Mouse (Mus musculus): ENCODE measurements around the gene Ccnk. TPM values are rescaled to one million over a fixed set of nuclear protein-coding genes. Genes with fewer than 3 reads are reported as not detected.

Gene Ccnk
- total RNA-seq, 2 experiments from 2014 or later = 28.8 to 30.5 TPM

DNA sequence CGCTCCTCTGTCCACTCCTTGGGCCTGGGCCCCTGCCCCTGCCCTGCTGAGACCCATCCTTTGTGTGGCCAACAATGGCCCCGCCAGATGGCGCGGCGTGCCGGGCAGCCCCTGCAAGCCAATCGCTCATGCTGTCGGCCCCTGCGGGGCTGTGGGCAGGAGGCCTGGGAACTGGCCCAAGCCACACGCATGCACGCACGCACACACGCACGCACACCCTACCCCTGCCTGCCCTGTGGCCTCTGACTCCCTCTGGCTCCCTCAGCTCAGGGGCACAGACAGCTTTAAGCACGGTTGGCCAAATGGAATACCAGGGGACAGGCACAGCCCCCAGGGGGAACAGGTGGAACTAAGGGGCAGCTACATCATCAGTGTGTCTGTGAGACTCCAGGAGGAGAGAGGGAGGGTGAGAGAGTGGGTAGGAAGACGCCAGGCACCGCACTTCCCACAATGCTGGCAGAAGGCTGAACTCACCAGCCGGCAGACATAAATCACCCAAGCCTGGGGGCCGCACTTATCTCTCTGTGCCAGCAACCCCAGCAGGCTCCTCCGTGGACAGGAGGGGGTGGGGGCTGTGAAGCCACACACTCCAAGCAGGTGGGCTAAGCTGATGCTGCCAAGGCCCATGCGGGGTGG lies 61.7 kb downstream of the Ccnk start:
- DNase-seq = no peak
- intact Hi-C loops (cut with DNase I) = no loop called here

DNA sequence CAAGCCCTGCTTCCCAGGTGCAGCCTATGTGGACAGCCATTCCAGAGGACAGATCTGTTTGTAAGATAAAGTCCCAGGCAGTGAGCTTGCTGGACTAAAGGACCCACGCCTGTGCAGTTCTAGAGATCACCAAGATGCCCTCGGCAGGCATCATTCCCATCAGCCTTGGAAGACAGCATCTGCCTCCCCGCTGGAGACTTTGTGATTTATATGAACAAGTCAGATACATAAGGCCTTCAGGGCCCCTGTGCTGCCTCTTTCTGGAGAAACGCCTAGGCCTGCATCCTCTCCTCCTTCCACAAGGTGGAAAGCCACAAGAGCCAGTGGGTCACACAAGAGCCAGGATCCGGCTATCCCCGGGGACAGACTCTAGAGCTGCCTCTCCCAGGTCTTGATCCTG lies 62.2 kb downstream of the Ccnk start:
- no peak for DNase-seq
- intact Hi-C loops (cut with DNase I) = no loop called here

DNA sequence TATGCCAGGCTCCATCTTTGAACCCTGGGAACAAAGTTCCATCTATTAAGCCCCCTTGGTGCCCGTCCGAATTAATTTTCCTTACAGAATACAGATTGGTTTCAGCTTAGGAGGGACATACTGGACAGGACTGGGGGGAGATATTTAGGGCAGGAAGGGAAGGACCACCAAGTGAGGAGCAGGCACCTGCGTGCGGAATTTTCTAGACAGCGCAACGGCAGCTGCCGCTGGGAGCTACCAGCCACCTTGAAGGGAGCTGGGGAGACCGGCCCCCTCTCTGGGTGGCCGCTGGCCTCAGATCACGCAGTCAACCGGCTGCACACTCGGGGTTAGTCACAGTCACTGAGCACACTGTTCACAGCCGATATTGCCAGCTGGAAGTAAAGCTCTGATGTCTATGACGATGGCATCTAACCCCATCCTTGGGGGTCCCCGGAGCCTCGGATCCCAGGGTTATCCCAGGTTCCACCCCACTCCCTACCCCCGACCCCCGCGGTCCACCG lies 62.9 kb downstream of the Ccnk start:
- intact Hi-C loops (cut with DNase I) = no loop called here
- no peak for DNase-seq

DNA sequence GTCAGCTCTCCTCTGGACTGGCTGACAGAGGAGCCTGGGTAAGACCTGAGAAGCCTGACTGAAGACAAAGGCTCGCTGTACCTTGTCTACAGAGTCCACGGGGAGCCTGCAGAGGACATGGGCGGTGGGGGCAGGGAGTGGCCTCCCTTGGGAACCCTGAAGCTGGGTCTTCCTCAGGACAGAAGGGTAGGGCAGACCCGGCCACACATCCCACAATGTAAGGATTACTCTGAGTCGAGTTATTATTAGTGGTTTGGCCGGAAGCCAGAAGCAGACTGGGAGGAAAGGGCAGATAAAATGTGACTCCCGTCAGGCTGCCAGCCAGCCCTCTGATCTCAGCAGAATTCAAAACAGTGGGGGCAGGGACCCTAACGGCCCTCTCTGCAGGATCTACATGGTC lies 65.4 kb downstream of the Ccnk start:
- intact Hi-C loops (cut with DNase I) = loop anchor here (2.0 kb wide), 1 partner anchor 26 kb away; no protein-coding TSS in a partner anchor
- peak; percentile 73 to 77 for DNase-seq

DNA sequence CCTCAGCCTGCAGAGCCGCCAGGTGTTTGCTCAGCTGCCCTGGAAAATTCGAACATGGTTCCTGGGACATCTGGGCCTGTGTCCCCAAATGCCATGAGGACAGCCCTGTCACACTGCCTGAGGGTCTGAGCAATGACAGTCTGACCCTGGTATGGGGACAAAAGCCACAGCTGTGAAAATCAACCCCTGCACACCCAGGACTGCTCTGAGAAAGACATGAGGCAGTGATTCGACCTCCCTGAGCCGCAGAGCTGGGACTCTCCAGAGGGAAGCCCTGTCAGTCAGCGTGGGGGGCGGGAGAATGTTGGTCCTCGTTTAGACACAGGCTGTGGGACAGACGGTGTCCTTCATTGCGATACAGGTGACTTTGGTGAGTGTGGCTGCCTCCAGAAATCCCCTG lies 66.2 kb downstream of the Ccnk start:
- intact Hi-C loops (cut with DNase I) = loop anchor here (2.0 kb wide), 1 partner anchor 25 kb away; no protein-coding TSS in a partner anchor
- no peak for DNase-seq

DNA sequence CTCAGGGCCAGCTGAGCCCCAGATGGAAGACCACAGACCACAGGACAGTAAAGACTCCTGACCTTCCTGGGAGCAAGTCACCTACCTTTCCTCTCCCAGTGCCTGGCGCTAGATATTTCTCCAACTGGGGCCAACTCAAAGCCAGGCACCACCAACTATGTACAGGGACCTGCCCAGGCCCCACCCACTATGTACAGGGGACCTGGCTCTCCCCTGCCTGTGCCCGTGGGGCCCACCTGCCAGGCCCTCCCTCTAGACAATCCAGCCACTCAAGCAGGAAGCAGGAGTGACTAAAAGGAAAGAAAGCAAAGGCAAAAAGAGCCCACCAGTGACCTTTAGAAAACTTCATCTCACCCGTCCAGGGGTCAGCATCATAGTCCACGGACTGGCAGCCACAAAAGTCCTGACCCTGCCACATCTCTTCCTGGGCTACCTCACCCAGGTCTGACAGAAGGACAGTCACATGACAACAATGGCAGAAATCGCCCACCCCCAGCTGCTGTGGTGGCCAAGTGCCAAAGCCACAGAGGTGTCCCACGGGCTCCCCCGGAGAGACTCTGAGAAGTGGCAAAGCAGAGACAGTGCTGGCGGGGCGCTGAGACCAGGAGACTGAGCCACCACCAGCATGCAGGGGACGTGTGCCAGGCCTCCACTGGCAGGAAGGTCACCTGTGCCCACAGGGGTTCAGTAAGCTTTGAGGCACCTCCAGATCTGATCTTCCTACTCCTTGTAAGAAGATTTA lies 67.6 kb downstream of the Ccnk start:
- intact Hi-C loops (cut with DNase I) = no loop called here
- no peak for DNase-seq

DNA sequence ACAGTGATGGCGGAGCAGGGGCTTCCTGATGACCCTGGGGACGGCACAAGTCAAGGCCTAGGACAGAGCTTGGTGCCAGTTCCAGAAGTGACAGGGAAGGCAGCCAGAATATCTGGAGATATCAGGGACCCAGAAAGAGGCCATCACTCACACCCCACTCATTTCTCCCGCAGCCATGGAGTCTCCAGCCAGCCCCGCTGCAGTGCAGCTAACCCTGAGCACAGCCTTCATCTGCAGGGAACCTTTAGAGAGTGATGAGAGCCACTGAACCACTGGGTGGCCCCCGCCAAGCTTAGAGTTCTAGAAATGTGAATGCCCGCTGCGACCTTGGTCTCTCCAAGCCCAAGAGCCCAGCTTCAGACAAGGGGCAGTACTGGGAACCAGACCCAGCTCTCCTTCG lies 69.6 kb downstream of the Ccnk start:
- no peak for DNase-seq
- intact Hi-C loops (cut with DNase I) = no loop called here

DNA sequence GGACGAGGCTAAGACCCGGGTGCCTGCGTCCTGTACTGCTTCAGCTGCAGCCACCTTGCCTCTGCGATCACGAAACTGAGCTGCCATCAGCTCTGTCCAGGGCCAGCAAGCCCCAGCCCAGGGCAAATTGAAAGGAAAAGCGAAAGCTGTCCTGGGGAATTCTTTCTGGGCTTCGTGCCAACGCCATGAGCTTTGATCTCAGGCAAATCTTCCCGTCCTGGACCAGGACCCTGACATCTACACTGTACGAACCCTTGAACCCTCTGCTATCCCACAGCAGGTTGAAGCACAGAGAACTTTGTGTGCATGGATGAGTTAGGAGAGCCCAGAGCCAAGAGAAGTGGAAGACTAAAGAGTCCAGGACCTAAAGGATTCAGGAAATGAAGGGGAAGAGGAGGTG lies 70.1 kb downstream of the Ccnk start:
- DNase-seq = peak; percentile 67 to 73

DNA sequence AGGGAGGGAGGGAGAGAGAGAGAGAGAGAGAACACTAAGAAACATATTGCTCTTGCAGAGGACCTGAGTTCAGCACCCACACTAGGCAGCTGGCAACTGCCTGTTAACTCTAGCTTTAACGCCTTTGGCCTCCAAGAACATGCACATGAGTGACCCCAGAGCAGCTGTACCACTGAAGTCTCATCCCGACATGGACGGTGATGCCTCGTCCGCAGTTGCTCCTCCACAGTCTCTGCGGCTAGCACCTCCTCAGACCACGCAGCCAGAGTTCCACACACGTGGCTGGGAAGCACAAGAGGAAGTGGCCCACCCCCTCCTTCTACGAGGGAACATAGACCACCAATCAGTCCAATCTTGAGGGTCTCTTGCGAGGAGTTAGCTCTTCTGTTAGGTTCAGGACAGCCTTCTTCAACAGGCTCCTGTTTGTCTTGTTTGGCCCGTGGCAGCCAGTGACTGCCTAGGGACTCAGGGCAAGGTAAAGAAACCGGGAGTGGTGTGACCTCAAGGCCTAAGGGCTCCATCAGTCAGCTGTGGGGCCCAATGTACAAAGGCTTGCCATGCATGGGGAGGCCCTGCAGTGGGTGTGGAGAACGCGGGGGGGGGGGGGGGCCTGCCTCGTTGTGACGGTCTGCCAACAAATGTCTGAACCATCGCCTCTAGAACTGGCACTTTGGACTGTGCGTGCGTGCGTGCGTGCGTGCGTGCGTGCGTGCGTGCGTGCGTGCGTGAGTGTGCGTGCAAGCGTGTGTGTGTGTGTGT lies 71.8 kb downstream of the Ccnk start:
- no peak for DNase-seq
- intact Hi-C loops (cut with DNase I) = loop anchor here (2.0 kb wide), 1 partner anchor 16 kb away; no protein-coding TSS in a partner anchor

More for the DNA sequence above, 70.1 kb downstream of the Ccnk start:
- intact Hi-C loops (cut with DNase I) = no loop called here

DNA sequence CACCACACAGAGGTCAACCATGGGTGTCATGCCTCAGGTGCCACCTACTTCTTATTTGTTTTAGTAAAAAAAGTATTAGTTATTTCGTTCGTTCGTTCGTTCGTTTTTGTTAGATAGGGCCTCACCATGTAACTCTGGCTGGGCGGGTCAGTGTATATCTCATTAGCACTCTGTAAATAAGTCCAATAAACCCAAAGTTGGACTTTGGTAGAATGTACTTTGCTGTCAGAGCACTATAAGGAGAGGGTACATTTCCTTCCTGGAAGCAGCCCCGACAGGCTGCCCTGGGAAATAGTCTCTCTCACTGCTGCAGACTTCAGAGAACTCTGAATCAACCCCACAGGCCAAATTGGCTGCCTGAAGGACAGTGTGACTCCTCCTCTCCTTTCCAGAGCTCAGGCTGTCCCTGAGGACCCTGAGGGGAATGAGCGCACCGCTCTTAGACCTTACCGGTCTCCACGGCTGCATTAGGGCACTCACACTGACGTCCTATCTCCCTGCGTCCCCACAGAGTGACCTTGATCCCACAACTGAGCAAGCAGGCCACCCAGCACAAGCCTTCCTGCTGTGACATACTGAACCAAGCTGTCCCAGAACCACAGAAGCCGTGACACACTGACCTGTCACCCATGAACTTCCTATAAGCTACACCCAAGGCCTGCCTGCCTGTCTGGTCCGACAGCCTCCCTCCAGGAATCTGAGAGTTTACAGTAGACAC lies 72.6 kb downstream of the Ccnk start:
- no peak for DNase-seq
- intact Hi-C loops (cut with DNase I) = loop anchor here (2.0 kb wide), 1 partner anchor 17 kb away; no protein-coding TSS in a partner anchor

Other genes starting within 250 kb of the Ccnk start
- gene Bcl11b, start 176.0 kb upstream of the Ccnk start, total RNA-seq (2021) = under 1 TPM; 0.76 to 0.86 TPM
- 10 to 100 TPM; 83.9 to 91.6 TPM for gene Setd3, start 265 bp upstream of the Ccnk start, total RNA-seq (2021)
- 10 to 100 TPM; 33.6 to 38.9 TPM for gene Ccdc85c, start 95.8 kb downstream of the Ccnk start, total RNA-seq (2021)
- gene Hhipl1, start 126.7 kb downstream of the Ccnk start, total RNA-seq (2021) = 1 to 10 TPM in 1 of 2 experiments, under 1 TPM in 1; 0.94 to 1.6 TPM
- under 1 TPM; 0.41 to 0.44 TPM for gene Cyp46a1, start 154.8 kb downstream of the Ccnk start, total RNA-seq (2021)
- 10 to 100 TPM; 74.3 to 87.1 TPM for gene Eml1, start 191.4 kb downstream of the Ccnk start, total RNA-seq (2021)